Mouse (Mus musculus) C2C12 (cell line): Measurements from ENCODE around the gene Wdr91.

Experiments
- CTCF ChIP-seq: IDR thresholded peaks from one replicate; pipeline ENCODE4 v1.5.1; 2011; ENCODE audit not compliant: control insufficient read depth, insufficient read depth, insufficient read length
- FOSL1 ChIP-seq: IDR thresholded peaks from one replicate; pipeline ENCODE4 v1.8.0; 2011; ENCODE audit warnings: mild to moderate bottlenecking, low read length; ENCODE audit not compliant: poor library complexity, insufficient read depth, severe bottlenecking
- MAX ChIP-seq: IDR thresholded peaks from one replicate; pipeline ENCODE4 v1.6.1; 2011; ENCODE audit warnings: mild to moderate bottlenecking, control low read depth
- MYOD1 ChIP-seq: IDR thresholded peaks from one replicate; pipeline ENCODE4 v1.6.1; 2011; ENCODE audit warnings: low read depth; ENCODE audit not compliant: control insufficient read depth, insufficient read length
- MYOG ChIP-seq: IDR thresholded peaks from one replicate; pipeline ENCODE4 v1.6.1; 2011; ENCODE audit not compliant: control insufficient read depth, insufficient read length; ENCODE audit errors: extremely low read depth

DNA sequence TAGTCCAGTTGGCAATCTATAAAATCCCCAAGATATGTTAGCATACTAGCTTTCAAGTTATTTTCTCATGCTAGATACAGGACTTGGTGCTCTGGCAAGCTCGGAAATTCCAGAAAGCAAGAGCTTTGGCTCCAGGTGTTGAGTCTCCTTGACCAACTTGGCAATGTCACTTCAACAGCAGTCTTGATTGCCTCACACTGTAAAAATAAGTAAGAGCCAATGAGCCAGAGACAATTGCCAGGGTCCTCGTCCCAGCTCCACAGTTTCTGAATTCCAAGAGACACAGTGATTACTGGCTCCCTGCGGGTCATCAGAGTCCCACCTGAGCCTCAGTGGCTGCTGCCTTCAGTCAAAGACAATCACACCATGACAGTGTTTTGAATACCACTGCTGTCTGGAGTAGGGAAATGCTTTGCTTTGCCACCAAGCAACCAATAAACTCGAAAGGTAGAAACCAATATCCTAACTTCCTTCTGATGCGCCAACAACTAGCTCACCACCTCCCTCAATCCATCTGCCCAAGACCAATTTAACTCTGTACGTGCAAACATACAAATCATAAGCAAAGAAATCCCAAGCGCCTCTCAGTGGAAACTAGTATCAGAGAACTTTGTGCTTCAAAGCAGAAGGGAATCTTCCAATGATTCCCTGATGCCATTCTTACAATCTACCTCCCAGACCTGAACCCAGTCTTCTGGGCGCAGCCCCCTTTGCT lies 888 bp downstream of the Wdr91 start:
- TF ChIP-seq CTCF (no peak), MAX (no peak), MYOD1 (no peak), FOSL1 (no peak), MYOG (no peak)
